Mouse (Mus musculus): ENCODE measurements around the gene Prss35.
A peak's percentile ranks its signal among the peaks of the same experiment; 100 is the strongest.

Gene Prss35

GRCm38 (mm10) chr9:86734357-86734756 lies 9.1 kb upstream of the Prss35 start:
- no peak for DNase-seq (ENCODE audit: low spot score)

- DNase-seq (ENCODE audit: low spot score) = no peak
These were observed 8.7 kb upstream of the Prss35 start for GRCm38 (mm10) chr9:86734795-86735194.

GRCm38 (mm10) chr9:86736991-86737390 lies 6.5 kb upstream of the Prss35 start:
- DNase-seq (ENCODE audit: low spot score) = no peak

GRCm38 (mm10) chr9:86738067-86738466 lies 5.4 kb upstream of the Prss35 start:
- DNase-seq (ENCODE audit: low spot score) = no peak

- DNase-seq (ENCODE audit: low spot score) = no peak
These were observed 4.6 kb upstream of the Prss35 start for GRCm38 (mm10) chr9:86738801-86739200.

- DNase-seq (ENCODE audit: low spot score) = no peak
These were observed 3.5 kb upstream of the Prss35 start for GRCm38 (mm10) chr9:86739971-86740370.

GRCm38 (mm10) chr9:86744041-86744440 lies 592 bp downstream of the Prss35 start:
- DNase-seq (ENCODE audit: low spot score) = no peak

GRCm38 (mm10) chr9:86745926-86746581 lies 2.6 kb downstream of the Prss35 start:
- DNase-seq (ENCODE audit: low spot score) = peak; percentile 1

GRCm38 (mm10) chr9:86762477-86763376 lies 19.3 kb downstream of the Prss35 start:
- DNase-seq (ENCODE audit: low spot score) = no peak

GRCm38 (mm10) chr9:86764002-86764401 lies 20.6 kb downstream of the Prss35 start:
- no peak for DNase-seq (ENCODE audit: low spot score)

GRCm38 (mm10) chr9:86766991-86767390 lies 23.5 kb downstream of the Prss35 start:
- no peak for DNase-seq (ENCODE audit: low spot score)

GRCm38 (mm10) chr9:86772897-86773296 lies 29.4 kb downstream of the Prss35 start:
- no peak for DNase-seq (ENCODE audit: low spot score)

GRCm38 (mm10) chr9:86773996-86774395 lies 30.5 kb downstream of the Prss35 start:
- DNase-seq (ENCODE audit: low spot score) = no peak

GRCm38 (mm10) chr9:86775374-86775773 lies 31.9 kb downstream of the Prss35 start:
- DNase-seq (ENCODE audit: low spot score) = no peak

GRCm38 (mm10) chr9:86777309-86777708 lies 33.9 kb downstream of the Prss35 start:
- DNase-seq (ENCODE audit: low spot score) = no peak

- DNase-seq (ENCODE audit: low spot score) = no peak
These were observed 34.8 kb downstream of the Prss35 start for GRCm38 (mm10) chr9:86778212-86778611.

- DNase-seq (ENCODE audit: low spot score) = no peak
These were observed 38.0 kb downstream of the Prss35 start for GRCm38 (mm10) chr9:86781426-86781825.

GRCm38 (mm10) chr9:86782836-86783235 lies 39.4 kb downstream of the Prss35 start:
- no peak for DNase-seq (ENCODE audit: low spot score)

GRCm38 (mm10) chr9:86789186-86789585 lies 45.7 kb downstream of the Prss35 start:
- DNase-seq (ENCODE audit: low spot score) = no peak

- no peak for DNase-seq (ENCODE audit: low spot score)
These were observed 48.5 kb downstream of the Prss35 start for GRCm38 (mm10) chr9:86791927-86792326.

GRCm38 (mm10) chr9:86795236-86795635 lies 51.8 kb downstream of the Prss35 start:
- DNase-seq (ENCODE audit: low spot score) = no peak

- no peak for DNase-seq (ENCODE audit: low spot score)
These were observed 54.1 kb downstream of the Prss35 start for GRCm38 (mm10) chr9:86797553-86797952.

- DNase-seq (ENCODE audit: low spot score) = no peak
These were observed 54.7 kb downstream of the Prss35 start for GRCm38 (mm10) chr9:86798129-86798528.

Data from c-Kit-positive CD71-positive TER-119-positive erythroid progenitor cells, embryonic 14.5 days (primary cell).